Mouse (Mus musculus) brown adipose tissue, adult 24 weeks (tissue): ENCODE data around the gene Sin3a. TPM values are rescaled to one million over a fixed set of nuclear protein-coding genes. Genes with fewer than 3 reads are reported as not detected.

Experiments
- polyA plus RNA-seq: library from polyadenylated mRNA; stranded (reverse); fragments of >200 nt; gene quantifications from 2 replicates; pipeline ENCODE4 v1.2.4, GENCODE M21; 2012; ENCODE audit not compliant: missing spikeins, insufficient read depth, insufficient read length

Sin3a gene
- polyA plus RNA-seq, 1 experiment = 20.4 TPM

Other genes with a start within 250 kb of the Sin3a start
- gene Odf3l1, start 207.4 kb upstream of the Sin3a start, polyA plus RNA-seq = 19.3 and 37.5 TPM in 2 replicates
- gene Cspg4, start 207.0 kb upstream of the Sin3a start, polyA plus RNA-seq = 21.4 and 26.0 TPM in 2 replicates
- gene Snx33, start 143.7 kb upstream of the Sin3a start, polyA plus RNA-seq = 5.9 and 6.8 TPM in 2 replicates
- gene Imp3, start 134.6 kb upstream of the Sin3a start, polyA plus RNA-seq = 52.9 and 57.6 TPM in 2 replicates
- gene Snupn, start 121.2 kb upstream of the Sin3a start, polyA plus RNA-seq = 9.4 and 10.9 TPM in 2 replicates
- gene Ptpn9, start 77.1 kb upstream of the Sin3a start, polyA plus RNA-seq = 9.8 and 13.4 TPM in 2 replicates
- gene Man2c1, start 58.6 kb downstream of the Sin3a start, polyA plus RNA-seq = 33.1 and 72.3 TPM in 2 replicates
- 9.9 and 10.9 TPM in 2 replicates for gene Neil1, start 76.3 kb downstream of the Sin3a start, polyA plus RNA-seq
- 65.1 and 89.8 TPM in 2 replicates for gene Commd4, start 86.3 kb downstream of the Sin3a start, polyA plus RNA-seq
- gene Trcg1, start 164.5 kb downstream of the Sin3a start, polyA plus RNA-seq = not detected in 2 replicates
- 6.0 and 7.2 TPM in 2 replicates for gene 1700017B05Rik, start 190.6 kb downstream of the Sin3a start, polyA plus RNA-seq